Mouse (Mus musculus): Measurements from ENCODE around the gene Olfr1445. TPM values are rescaled to one million over a fixed set of nuclear protein-coding genes. Genes with fewer than 3 reads are reported as not detected.

The Olfr1445 gene
- polyA plus RNA-seq (2014; fragmentation: Illumina TruSeq; extraction: RNeasy Lipid Tissue Mini Kit (QIAGEN cat#74804); ENCODE audit: low read depth, low replicate concordance) = 1.5 TPM

GRCm38 (mm10) chr19:12883555-12883954, at the start of gene Olfr1445:
TSS of gene Olfr1445 (plus strand) at chr19:12883855.

GRCm38 (mm10) chr19:12846382-12846781, 37.3 kb upstream of the Olfr1445 start, which contains the start of gene Gm5244:
TSS of gene Gm5244 (plus strand) at chr19:12846682.

GRCm38 (mm10) chr19:12856983-12857382, 26.7 kb upstream of the Olfr1445 start, which contains the start of gene Olfr1444:
TSS of gene Olfr1444 (plus strand) at chr19:12857283.

GRCm38 (mm10) chr19:12893424-12893823, 9.8 kb downstream of the Olfr1445 start, which contains the start of gene Olfr1446:
TSS of gene Olfr1446 (minus strand) at chr19:12893524.

GRCm38 (mm10) chr19:12903643-12904042, 20.0 kb downstream of the Olfr1445 start, which contains the start of gene Olfr1447:
TSS of gene Olfr1447 (minus strand) at chr19:12903743.

GRCm38 (mm10) chr19:12924319-12924718, 40.7 kb downstream of the Olfr1445 start, which contains the start of gene Olfr1448:
TSS of gene Olfr1448 (minus strand) at chr19:12924419.

GRCm38 (mm10) chr19:12930540-12930939, 46.9 kb downstream of the Olfr1445 start, which contains the start of gene Olfr1449:
TSS of gene Olfr1449 (plus strand) at chr19:12930840.

Other genes starting within 250 kb of the Olfr1445 start
- gene Olfr1442, start 213.4 kb upstream of the Olfr1445 start, polyA plus RNA-seq (2014; fragmentation: Illumina TruSeq; extraction: RNeasy Lipid Tissue Mini Kit (QIAGEN cat#74804); ENCODE audit: low read depth, low replicate concordance) = not detected
- gene Olfr1443, start 205.7 kb upstream of the Olfr1445 start, polyA plus RNA-seq (2014; fragmentation: Illumina TruSeq; extraction: RNeasy Lipid Tissue Mini Kit (QIAGEN cat#74804); ENCODE audit: low read depth, low replicate concordance) = not detected
- gene Keg1, start 188.1 kb upstream of the Olfr1445 start, polyA plus RNA-seq (2014; fragmentation: Illumina TruSeq; extraction: RNeasy Lipid Tissue Mini Kit (QIAGEN cat#74804); ENCODE audit: low read depth, low replicate concordance) = 0.17 TPM
- gene Cntf, start 118.2 kb upstream of the Olfr1445 start, polyA plus RNA-seq (2014; fragmentation: Illumina TruSeq; extraction: RNeasy Lipid Tissue Mini Kit (QIAGEN cat#74804); ENCODE audit: low read depth, low replicate concordance) = 4.7 TPM
- 230 TPM for gene Zfp91, start 87.7 kb upstream of the Olfr1445 start, polyA plus RNA-seq (2014; fragmentation: Illumina TruSeq; extraction: RNeasy Lipid Tissue Mini Kit (QIAGEN cat#74804); ENCODE audit: low read depth, low replicate concordance)
- 24.7 TPM for gene Lpxn, start 87.7 kb upstream of the Olfr1445 start, polyA plus RNA-seq (2014; fragmentation: Illumina TruSeq; extraction: RNeasy Lipid Tissue Mini Kit (QIAGEN cat#74804); ENCODE audit: low read depth, low replicate concordance)
- gene Gm5244, start 37.2 kb upstream of the Olfr1445 start, polyA plus RNA-seq (2014; fragmentation: Illumina TruSeq; extraction: RNeasy Lipid Tissue Mini Kit (QIAGEN cat#74804); ENCODE audit: low read depth, low replicate concordance) = not detected
- gene Olfr1444, start 26.6 kb upstream of the Olfr1445 start, polyA plus RNA-seq (2014; fragmentation: Illumina TruSeq; extraction: RNeasy Lipid Tissue Mini Kit (QIAGEN cat#74804); ENCODE audit: low read depth, low replicate concordance) = 1.5 TPM
- not detected for gene Olfr1446, start 9.7 kb downstream of the Olfr1445 start, polyA plus RNA-seq (2014; fragmentation: Illumina TruSeq; extraction: RNeasy Lipid Tissue Mini Kit (QIAGEN cat#74804); ENCODE audit: low read depth, low replicate concordance)
- gene Olfr1447, start 19.9 kb downstream of the Olfr1445 start, polyA plus RNA-seq (2014; fragmentation: Illumina TruSeq; extraction: RNeasy Lipid Tissue Mini Kit (QIAGEN cat#74804); ENCODE audit: low read depth, low replicate concordance) = not detected
- not detected for gene Olfr1448, start 40.6 kb downstream of the Olfr1445 start, polyA plus RNA-seq (2014; fragmentation: Illumina TruSeq; extraction: RNeasy Lipid Tissue Mini Kit (QIAGEN cat#74804); ENCODE audit: low read depth, low replicate concordance)
- gene Olfr1449, start 47.0 kb downstream of the Olfr1445 start, polyA plus RNA-seq (2014; fragmentation: Illumina TruSeq; extraction: RNeasy Lipid Tissue Mini Kit (QIAGEN cat#74804); ENCODE audit: low read depth, low replicate concordance) = not detected
- gene Olfr1450, start 66.4 kb downstream of the Olfr1445 start, polyA plus RNA-seq (2014; fragmentation: Illumina TruSeq; extraction: RNeasy Lipid Tissue Mini Kit (QIAGEN cat#74804); ENCODE audit: low read depth, low replicate concordance) = not detected
- not detected for gene Olfr1451, start 111.2 kb downstream of the Olfr1445 start, polyA plus RNA-seq (2014; fragmentation: Illumina TruSeq; extraction: RNeasy Lipid Tissue Mini Kit (QIAGEN cat#74804); ENCODE audit: low read depth, low replicate concordance)
- gene Olfr1453, start 144.5 kb downstream of the Olfr1445 start, polyA plus RNA-seq (2014; fragmentation: Illumina TruSeq; extraction: RNeasy Lipid Tissue Mini Kit (QIAGEN cat#74804); ENCODE audit: low read depth, low replicate concordance) = not detected
- gene Olfr1454, start 176.8 kb downstream of the Olfr1445 start, polyA plus RNA-seq (2014; fragmentation: Illumina TruSeq; extraction: RNeasy Lipid Tissue Mini Kit (QIAGEN cat#74804); ENCODE audit: low read depth, low replicate concordance) = not detected
- not detected for gene Olfr1457, start 214.0 kb downstream of the Olfr1445 start, polyA plus RNA-seq (2014; fragmentation: Illumina TruSeq; extraction: RNeasy Lipid Tissue Mini Kit (QIAGEN cat#74804); ENCODE audit: low read depth, low replicate concordance)
- gene Olfr1458, start 222.9 kb downstream of the Olfr1445 start, polyA plus RNA-seq (2014; fragmentation: Illumina TruSeq; extraction: RNeasy Lipid Tissue Mini Kit (QIAGEN cat#74804); ENCODE audit: low read depth, low replicate concordance) = not detected